Mouse (Mus musculus): ENCODE data around the gene Nutf2-ps1. TPM values are rescaled to one million over a fixed set of nuclear protein-coding genes. Genes with fewer than 3 reads are reported as not detected.
"Not testable (repeated sequence)": the region's sequence is repeated elsewhere in the genome, so short reads cannot be mapped to it uniquely, and the experiment has no call there.

Nutf2-ps1 gene
- polyA plus RNA-seq (2021), result 123 TPM

DNA sequence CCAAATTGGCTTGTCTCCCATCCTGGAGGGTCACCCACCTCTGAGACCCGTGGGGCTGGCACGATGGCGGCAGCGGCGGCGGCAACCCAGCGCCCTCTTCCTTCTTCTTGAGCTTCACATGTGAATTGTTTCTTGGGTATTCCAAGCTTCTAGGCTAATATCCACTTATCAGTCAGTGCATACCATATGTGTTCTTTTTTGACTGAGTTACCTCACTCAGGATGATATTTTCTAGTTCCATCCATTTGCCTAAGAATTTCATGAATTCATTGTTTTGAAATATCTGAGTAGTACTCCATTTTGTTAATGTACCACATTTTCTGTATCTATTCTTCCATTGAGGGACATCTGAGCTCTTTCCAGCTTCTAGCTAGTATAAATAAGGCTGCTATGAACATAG, at the start of gene Nutf2-ps1:
TSS of gene Nutf2-ps1 (minus strand) at position 101 of the 400 bp plus-strand sequence.
- DNase-seq (ENCODE audit: low read depth, low spot score); in situ Hi-C loops (cut with MboI; ENCODE audit: low pct_unique_long_range_greater_than_20kb); POLR2A ChIA-PET; CTCF ChIA-PET; ATAC-seq: not testable (repeated sequence)
- H3K27me3 ChIP-seq, result peaks cover 35% of the 10 kb centered on the region

DNA sequence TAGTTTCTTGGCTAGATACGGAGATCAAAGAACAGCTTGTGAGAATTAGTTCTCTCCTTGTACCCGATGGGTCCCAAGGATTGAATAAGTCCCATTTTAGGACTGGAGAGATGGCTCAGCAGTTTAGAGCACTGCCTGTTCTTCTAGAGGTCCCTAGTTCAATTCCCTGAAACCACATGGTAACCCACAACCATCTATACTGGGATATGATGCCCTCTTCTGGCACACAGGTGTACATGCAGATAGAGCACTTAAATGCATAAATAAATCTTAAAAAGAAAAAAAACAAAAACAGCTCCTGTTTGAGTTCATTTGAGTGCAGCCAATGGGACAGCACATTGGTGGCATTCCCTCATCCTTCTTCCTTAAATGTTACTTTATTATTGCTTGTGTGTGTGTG, 49.2 kb upstream of the Nutf2-ps1 start:
- ChIA-PET POLR2A (interaction anchor here (0.7 kb wide), 1 partner anchor 80 kb away, joined by 8 read pairs; no protein-coding TSS in a partner anchor), CTCF (interaction anchor here (0.9 to 1.9 kb wide), 9 partner anchors 9 to 244 kb away, joined by 3 to 12 read pairs (median 4); partner anchors contain the start of gene Smc3)
- H3K27me3 ChIP-seq, result no peaks in the 10 kb centered on the region
- ATAC-seq, result no peak
- in situ Hi-C loops (cut with MboI; ENCODE audit: low pct_unique_long_range_greater_than_20kb), result no loop called here
- DNase-seq (ENCODE audit: low read depth, low spot score), result no peak
- TF ChIP-seq CTCF (IDR thresholded peaks at IDR 0.05), result peak; percentile 47

DNA sequence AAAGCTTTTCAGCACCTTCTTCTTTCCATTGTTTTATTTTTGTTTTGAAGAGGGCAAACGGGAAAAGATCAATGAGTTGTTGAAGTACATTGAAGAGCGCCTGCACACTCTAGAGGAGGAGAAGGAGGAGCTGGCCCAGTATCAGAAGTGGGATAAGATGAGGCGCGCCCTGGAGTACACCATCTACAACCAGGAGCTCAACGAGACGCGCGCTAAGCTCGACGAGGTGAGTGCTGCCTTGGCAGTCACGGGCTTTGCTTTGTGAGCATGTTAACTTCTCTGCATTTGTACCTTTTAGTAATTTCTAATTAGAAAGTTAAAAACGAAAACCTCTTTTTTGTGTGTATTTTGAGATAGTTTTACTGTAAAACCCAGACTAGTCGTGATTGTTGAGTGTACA, 32.8 kb upstream of the Nutf2-ps1 start:
- DNase-seq (ENCODE audit: low read depth, low spot score) (no peak), ATAC-seq (no peak)
- ChIA-PET POLR2A (interaction anchor here (0.8 kb wide), 1 partner anchor 10 kb away, joined by 5 read pairs; no protein-coding TSS in a partner anchor), CTCF (no interaction called here)
- in situ Hi-C loops (cut with MboI; ENCODE audit: low pct_unique_long_range_greater_than_20kb), result no loop called here
- no peaks in the 10 kb centered on the region for H3K27me3 ChIP-seq
- no peak for TF ChIP-seq CTCF (IDR thresholded peaks at IDR 0.05)

DNA sequence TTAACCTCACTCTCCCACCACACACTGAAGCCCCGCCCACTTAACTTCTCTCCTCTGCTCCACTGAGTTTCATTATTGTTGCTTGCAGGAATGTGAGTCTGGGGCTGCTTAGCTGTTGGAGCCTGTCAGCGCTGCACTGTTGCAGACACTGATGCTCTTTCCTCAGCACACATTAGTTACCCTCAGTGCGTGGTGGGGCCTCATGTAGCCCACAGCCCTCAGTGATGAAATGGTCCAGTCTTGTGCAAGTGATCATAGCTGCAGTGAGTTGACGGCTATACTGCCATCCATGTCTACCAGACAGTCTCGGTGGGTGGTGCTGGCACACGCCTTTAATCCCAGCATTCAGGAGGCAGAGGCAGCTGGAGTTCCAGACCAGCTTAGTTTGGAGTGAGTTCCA, 20.1 kb upstream of the Nutf2-ps1 start:
- POLR2A ChIA-PET, result no interaction called here
- peak; percentile 51 for ATAC-seq
- H3K27me3 ChIP-seq, result no peaks in the 10 kb centered on the region
- TF ChIP-seq CTCF (IDR thresholded peaks at IDR 0.05), result no peak
- no peak for DNase-seq (ENCODE audit: low read depth, low spot score)
- CTCF ChIA-PET, result interaction anchor here (1.9 kb wide), 1 partner anchor 14 kb away, joined by 5 read pairs; no protein-coding TSS in a partner anchor
- in situ Hi-C loops (cut with MboI; ENCODE audit: low pct_unique_long_range_greater_than_20kb), result no loop called here

DNA sequence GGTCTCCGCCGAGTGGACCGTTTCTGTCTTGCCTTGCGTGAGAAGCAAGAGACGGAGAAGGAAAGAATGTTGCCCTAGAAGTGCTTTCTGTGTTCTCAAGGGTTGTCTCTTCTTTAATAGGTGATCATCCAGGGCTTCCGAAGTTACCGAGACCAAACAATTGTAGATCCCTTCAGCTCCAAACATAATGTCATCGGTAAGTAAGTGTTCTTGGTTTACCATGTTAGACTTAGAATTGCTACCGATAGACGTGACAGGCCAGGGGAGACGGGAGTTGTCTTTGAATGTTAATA, 12.4 kb upstream of the Nutf2-ps1 start:
- in situ Hi-C loops (cut with MboI; ENCODE audit: low pct_unique_long_range_greater_than_20kb), result no loop called here
- CTCF ChIA-PET, result no interaction called here
- ATAC-seq, result no peak

DNA sequence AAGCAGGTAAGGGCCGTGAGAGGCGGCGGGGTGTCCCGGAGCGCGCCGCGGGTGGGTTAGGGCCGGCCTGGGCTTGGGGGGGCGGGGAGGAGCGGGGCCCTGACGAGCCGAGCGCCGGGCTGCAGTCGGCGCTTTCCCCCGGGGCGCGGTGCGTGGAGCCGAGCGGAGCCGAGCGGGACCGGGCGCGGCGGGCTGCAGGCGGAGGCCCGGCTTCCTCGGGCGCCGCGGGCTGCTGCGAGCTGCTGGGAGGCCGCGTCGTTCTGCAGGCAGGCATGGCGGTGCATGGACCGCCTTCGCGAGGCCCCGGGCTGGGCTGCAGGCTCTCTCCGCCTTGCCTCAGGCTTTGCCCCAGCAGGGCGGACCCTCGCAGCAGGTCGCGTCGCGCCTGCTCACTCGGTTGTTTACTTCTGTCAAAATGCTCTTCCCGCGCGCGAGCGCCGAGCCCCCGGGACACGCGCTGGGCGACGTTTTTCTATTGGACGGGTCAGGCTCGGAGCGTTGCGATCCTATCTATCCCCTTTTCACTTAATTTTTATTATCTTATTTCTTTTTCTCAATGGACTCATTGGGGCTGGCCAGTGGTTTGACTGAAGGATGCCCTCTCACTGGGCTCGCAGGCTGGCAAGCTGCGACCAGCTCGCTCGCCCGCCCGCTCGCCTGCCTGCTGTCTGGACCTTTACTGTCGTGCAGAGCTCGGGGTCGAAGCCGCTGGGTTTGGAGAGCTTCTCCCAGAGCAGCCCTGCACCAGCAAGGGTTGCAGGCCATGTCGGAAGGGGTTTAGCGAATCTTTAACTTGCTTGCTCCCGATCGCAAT, 11.9 kb upstream of the Nutf2-ps1 start:
- CTCF ChIA-PET, result interaction anchor here (1.3 to 1.5 kb wide), 3 partner anchors 41 to 183 kb away, joined by 4 to 7 read pairs (median 4); no protein-coding TSS in a partner anchor
- H3K27me3 ChIP-seq, result peaks cover 1% of the 10 kb centered on the region
- peak; percentile 40 for ATAC-seq
- in situ Hi-C loops (cut with MboI; ENCODE audit: low pct_unique_long_range_greater_than_20kb), result no loop called here
- DNase-seq (ENCODE audit: low read depth, low spot score), result no peak
- POLR2A ChIA-PET, result interaction anchor here (0.6 kb wide), 2 partner anchors 70 to 201 kb away, joined by 3 to 4 read pairs; no protein-coding TSS in a partner anchor
- TF ChIP-seq CTCF (IDR thresholded peaks at IDR 0.05), result no peak

More for the DNA sequence above, 12.4 kb upstream of the Nutf2-ps1 start:
- no peak for DNase-seq (ENCODE audit: low read depth, low spot score)
- POLR2A ChIA-PET, result interaction anchor here (0.6 kb wide), 1 partner anchor 202 kb away, joined by 4 read pairs; no protein-coding TSS in a partner anchor
- no peak for TF ChIP-seq CTCF (IDR thresholded peaks at IDR 0.05)
- no peaks in the 10 kb centered on the region for H3K27me3 ChIP-seq

DNA sequence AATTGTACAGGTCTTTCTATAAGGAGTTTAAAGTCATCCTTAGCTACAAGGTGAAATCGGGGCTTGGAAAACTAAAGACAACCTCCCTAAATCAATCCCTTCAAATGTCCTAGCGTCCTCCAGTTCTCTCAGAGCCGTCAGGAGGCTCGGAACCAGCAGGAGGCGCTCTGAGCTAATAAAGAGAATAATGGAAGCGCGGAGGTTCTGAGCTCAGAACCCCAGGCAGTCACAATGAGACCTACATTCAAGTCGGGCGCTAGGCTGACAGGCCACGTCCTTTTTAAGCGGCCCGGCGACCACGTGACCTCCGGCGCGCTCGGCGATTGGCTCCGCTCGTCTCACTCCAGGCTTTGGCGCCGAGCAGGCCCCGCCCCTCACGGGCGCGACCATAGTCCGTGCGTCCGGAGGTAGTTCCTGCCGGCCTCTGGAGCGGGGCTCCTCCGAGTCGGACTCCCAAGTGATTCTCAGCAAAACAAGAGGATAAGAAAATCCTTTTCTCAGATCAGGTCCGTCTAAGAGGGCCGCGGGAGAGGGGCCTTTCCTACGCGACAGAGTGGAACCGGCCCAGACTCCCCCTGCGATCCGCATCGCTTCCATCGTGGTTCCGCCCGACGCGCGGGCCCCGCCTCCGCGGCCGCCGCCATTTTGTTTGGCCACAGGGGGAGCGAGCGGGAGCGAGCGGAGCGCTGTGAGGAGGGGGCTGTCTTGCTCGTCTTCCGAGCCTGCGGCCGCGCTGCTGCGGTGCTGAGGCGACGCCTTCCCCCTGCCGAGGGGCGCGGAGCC, 11.1 kb upstream of the Nutf2-ps1 start, which contains the start of gene Smc3:
TSS of gene Smc3 (plus strand) at position 642 of the 783 bp plus-strand sequence.
- CTCF ChIA-PET, result interaction anchor here (0.7 to 1.5 kb wide), 14 partner anchors 9 to 208 kb away, joined by 3 to 7 read pairs (median 4); no protein-coding TSS in a partner anchor
- DNase-seq (ENCODE audit: low read depth, low spot score) (peak; percentile 91), ATAC-seq (peak; percentile 94)
- peaks cover 7% of the 10 kb centered on the region for H3K27me3 ChIP-seq
- in situ Hi-C loops (cut with MboI; ENCODE audit: low pct_unique_long_range_greater_than_20kb), result no loop called here
- TF ChIP-seq CTCF (IDR thresholded peaks at IDR 0.05), result peak; percentile 98
- POLR2A ChIA-PET, result interaction anchor here (0.6 kb wide), 2 partner anchors 69 to 292 kb away, joined by 3 read pairs; partner anchors contain the start of gene Pdcd4

DNA sequence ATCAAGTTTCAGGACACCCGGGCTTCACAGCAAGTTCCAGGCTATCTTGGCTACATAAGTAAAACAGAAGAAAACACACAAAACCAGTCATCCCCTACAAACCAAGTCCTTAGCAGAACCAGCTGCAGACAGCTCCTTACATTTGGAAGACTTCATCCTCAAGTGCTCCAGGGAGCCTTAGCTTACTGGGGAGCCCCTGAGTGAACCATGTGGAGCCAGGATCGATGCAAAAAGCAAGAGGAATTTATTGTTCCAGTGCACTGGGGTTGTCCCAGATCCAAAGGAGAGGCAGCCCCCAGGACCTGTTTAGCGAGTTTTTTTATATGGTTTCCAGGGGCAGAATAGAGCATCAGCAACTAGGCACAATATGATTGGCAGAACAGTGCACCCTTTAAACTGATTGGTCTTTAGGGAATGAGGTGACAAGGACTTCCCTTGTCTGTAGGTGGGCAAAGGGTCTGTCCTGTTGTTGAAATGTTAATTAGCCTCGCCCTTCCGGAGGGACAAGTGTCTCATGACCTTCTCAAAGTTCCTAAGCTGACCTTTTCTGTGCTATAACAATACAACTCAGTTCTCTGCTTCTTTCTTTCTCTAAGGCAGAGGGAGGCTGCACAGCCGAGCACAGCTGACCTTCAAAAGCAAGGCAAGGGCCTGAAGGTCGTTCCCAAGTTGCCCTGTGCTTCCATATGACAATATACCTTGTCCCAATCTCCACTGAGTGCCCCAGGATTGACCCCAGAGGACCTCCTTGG, 8.0 kb upstream of the Nutf2-ps1 start:
- no peak for TF ChIP-seq CTCF (IDR thresholded peaks at IDR 0.05)
- DNase-seq (ENCODE audit: low read depth, low spot score), result no peak
- no peak for ATAC-seq
- in situ Hi-C loops (cut with MboI; ENCODE audit: low pct_unique_long_range_greater_than_20kb), result no loop called here
- ChIA-PET POLR2A (no interaction called here), CTCF (no interaction called here)
- H3K27me3 ChIP-seq, result peaks cover 20% of the 10 kb centered on the region

DNA sequence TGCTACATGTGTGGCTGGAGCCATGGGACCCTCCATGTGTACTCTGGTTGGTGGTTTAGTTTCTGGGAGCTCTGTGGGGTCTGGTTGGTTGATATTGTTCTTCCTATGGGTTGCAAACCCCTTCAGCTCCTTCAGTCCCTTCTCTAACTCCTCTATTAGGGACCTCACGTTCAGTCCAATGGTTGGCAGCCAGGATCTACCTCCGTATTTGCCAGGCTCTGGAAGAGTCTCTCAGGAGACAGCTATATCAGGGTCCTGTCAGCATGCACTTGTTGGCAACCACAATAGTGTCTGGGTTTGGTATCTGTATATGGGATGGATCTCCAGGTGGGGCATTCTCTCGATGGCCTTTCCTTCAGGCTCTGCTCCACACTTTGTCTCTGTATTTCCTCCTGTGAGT, 1.2 kb downstream of the Nutf2-ps1 start:
- ATAC-seq; CTCF ChIA-PET; DNase-seq (ENCODE audit: low read depth, low spot score); in situ Hi-C loops (cut with MboI; ENCODE audit: low pct_unique_long_range_greater_than_20kb); POLR2A ChIA-PET: not testable (repeated sequence)
- peaks cover 25% of the 10 kb centered on the region for H3K27me3 ChIP-seq

DNA sequence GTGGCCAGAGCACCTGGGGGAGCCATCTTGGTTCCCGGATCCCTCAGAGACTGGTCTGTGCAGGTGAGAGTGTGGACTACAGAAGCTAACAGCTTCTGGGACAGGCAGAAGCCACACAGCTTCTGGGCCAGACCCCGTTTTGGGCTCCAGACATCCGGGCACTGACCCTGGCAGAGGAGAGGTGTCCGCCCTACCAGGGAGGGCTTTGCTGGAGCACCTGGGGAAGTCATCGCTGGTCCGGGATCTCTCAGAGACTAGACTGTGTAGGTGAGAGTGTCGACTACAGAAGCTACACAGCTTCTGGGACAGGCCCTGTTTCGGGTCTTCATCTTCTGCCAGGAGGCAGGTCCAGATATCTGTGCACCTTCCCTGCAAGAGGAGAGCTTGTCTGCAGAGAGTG, 8.6 kb downstream of the Nutf2-ps1 start:
- POLR2A ChIA-PET; DNase-seq (ENCODE audit: low read depth, low spot score): not testable (repeated sequence)
- CTCF ChIA-PET, result interaction anchor here (1.1 to 1.7 kb wide), 3 partner anchors 159 to 186 kb away, joined by 3 to 8 read pairs (median 4); no protein-coding TSS in a partner anchor

More for the DNA sequence above, 8.6 kb downstream of the Nutf2-ps1 start:
- H3K27me3 ChIP-seq; in situ Hi-C loops (cut with MboI; ENCODE audit: low pct_unique_long_range_greater_than_20kb); ATAC-seq: not testable (repeated sequence)
